Mouse (Mus musculus) G1E-ER4 (cell line): ENCODE data around the gene Gm28372. TPM values are rescaled to one million over a fixed set of nuclear protein-coding genes. Genes with fewer than 3 reads are reported as not detected.

Source experiments
- GATA1 ChIP-seq: IDR thresholded peaks from one replicate; pipeline ENCODE4 v1.8.0; 2012; ENCODE audit warnings: low read length, inconsistent platforms
- polyA plus RNA-seq: library from polyadenylated mRNA; stranded (reverse); fragments of >175 nt; gene quantifications from 2 replicates; pipeline ENCODE4 v1.2.3, GENCODE M21; 2012

Gene Gm28372
- polyA plus RNA-seq, 1 experiment = not detected

GRCm38 (mm10) chr2:130398091-130398490 is 6.9 kb upstream of the Gm28372 start:
- TF ChIP-seq GATA1 = no peak

DNA sequence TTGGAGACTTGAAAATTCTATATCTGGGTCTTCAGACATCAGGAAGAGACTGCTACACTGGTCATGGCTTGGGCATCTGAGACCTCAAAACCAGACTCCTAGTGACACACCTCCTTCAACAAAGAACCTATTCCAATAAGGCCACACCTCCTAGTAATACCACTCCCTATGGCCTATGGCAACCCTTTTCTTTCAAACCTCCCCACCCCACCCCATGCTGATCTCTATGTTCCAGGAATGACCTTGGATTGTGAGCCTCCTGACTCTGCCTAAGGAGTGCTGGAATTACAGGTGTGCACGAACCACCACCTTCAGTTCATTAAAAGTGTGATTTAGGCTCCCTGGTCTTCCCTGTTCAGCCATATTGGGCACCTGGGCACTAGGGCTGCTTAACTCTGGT is 5.0 kb upstream of the Gm28372 start:
- TF ChIP-seq GATA1 = no peak

DNA sequence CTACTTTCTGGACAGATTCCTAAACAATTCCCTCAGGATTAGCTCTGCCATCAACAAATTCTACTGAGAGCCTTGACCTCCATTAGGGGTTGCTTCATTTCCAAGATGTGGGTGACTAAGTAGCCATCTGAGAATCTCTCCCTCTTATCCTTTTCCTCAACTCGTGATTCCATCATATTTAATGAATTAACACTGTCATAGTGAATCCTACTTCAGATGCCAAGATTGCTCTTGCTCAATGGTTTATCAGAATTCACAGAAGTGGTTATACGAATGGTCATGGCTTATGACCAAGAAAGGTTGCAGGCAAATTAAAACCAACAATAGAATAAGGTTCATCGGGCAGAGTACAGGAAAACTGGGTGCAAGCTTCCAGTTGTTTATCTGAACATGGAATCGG is 3.1 kb upstream of the Gm28372 start:
- TF ChIP-seq GATA1 = no peak

GRCm38 (mm10) chr2:130406178-130406577 is 1.1 kb downstream of the Gm28372 start, which contains the start of gene Tmem239:
Gene Tmem239 (plus strand): TSS chr2:130406478.
- no peak for TF ChIP-seq GATA1

GRCm38 (mm10) chr2:130408194-130408593 is 3.2 kb downstream of the Gm28372 start:
- TF ChIP-seq GATA1 = no peak

- TF ChIP-seq GATA1 = no peak
These were observed 6.8 kb downstream of the Gm28372 start for GRCm38 (mm10) chr2:130411558-130412495.

DNA sequence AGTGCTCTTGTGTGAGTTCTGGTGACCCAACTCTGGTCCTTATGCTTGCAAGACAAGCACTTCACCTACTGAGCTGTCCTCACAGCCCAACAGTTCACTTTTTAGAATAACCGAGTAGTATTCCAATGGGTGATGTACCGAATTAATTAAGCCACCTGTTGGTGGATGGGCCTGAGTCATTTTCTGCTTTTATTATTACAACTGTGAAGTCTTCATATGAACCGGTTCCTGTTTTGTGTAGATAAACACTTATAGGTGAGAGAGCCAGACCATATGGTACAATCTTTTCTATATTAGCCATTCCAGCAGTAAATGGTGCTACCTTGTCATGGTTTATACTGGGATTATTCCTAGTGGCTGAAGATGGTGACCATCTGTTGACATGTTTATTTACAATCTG is 7.7 kb downstream of the Gm28372 start:
- TF ChIP-seq GATA1 = no peak

DNA sequence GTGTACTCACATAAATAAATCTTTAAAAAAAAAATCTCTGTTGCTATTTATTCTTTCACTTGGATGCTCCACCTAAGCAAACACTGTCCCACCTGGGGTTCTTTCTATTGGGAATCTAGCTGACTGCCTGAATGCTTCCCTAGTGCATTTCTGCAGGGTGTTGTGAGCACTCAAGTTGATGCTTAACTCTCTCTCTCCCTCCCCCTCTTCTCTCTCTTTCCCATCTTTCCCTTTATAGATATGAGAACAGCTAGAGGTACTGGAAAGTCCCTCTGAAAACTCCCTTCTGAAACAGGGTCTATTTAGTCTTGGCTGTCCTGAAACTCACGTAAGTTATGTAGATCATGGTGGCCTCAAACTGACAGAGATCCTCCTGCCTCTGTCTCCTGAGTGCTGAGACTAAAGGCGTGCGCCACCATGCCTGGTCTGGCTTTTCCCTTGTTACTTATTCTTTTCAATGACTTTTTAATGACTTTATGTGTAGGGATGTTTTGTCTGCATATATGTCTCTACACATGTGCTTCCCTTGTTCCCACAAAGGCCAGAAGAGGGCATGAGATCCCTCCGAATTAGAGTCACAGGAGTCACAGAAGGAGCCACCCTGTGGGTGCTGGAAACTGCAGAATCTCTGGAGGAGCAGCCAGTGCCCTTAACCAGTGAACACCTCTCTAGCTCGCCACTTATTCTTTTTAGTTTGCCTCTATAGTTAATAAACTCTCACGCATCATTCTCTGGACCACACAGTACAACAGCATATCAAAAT is 9.2 kb downstream of the Gm28372 start:
- no peak for TF ChIP-seq GATA1

- TF ChIP-seq GATA1 = no peak
These were observed 17.0 kb downstream of the Gm28372 start for GRCm38 (mm10) chr2:130421781-130422620.

DNA sequence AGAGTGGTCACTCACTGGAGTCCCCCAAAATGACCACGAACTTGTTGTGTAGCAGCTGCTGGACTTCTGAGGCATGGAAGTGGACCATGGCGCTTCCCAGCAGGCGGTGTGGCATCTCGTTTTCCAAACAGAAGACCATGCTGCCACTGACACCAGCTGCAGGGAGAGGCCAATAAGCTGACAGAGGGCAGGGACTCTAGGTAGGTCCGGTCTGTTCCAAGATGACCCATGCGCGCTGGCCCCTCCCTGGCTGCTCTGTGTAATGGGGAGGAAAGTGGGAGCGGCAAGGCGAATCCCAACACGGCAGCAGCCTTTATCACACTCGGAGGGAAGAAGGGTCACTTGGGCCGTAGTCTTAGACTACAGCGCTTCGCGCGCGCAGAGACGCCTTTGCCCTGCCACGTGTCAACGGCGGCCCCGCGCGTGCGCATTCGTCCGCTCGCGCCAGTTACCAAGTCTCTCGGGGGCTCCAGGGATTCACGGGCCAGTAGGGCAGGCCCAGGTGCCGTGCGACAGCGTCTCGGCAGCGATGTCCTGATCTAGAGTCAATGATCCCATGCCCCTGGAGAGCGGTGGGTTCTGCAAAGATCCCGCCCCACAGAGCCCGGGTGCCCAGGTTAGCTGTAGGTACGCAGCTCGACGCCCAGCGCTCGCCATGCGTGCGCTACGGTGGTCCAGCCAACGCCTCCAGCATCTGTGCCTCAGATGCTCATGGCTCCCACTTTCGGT is 18.5 kb downstream of the Gm28372 start:
- no peak for TF ChIP-seq GATA1

- TF ChIP-seq GATA1 = no peak
These were observed 19.3 kb downstream of the Gm28372 start, which contains the start of the genes Vps16 and Pced1a for GRCm38 (mm10) chr2:130424126-130424853. Gene Vps16 (plus strand): TSS chr2:130424339. Gene Pced1a (minus strand): TSS chr2:130424701.

GRCm38 (mm10) chr2:130425112-130425511 is 20.1 kb downstream of the Gm28372 start:
- TF ChIP-seq GATA1 = no peak

- TF ChIP-seq GATA1 = no peak
These were observed 24.8 kb downstream of the Gm28372 start for GRCm38 (mm10) chr2:130429851-130430250.

- no peak for TF ChIP-seq GATA1
These were observed 25.4 kb downstream of the Gm28372 start for GRCm38 (mm10) chr2:130430484-130430883.
